Mouse (Mus musculus): ENCODE measurements around the gene Akt2. TPM values are rescaled to one million over a fixed set of nuclear protein-coding genes. Genes with fewer than 3 reads are reported as not detected.

The Akt2 gene
- total RNA-seq (2017), result 175 and 194 TPM in 2 replicates

DNA sequence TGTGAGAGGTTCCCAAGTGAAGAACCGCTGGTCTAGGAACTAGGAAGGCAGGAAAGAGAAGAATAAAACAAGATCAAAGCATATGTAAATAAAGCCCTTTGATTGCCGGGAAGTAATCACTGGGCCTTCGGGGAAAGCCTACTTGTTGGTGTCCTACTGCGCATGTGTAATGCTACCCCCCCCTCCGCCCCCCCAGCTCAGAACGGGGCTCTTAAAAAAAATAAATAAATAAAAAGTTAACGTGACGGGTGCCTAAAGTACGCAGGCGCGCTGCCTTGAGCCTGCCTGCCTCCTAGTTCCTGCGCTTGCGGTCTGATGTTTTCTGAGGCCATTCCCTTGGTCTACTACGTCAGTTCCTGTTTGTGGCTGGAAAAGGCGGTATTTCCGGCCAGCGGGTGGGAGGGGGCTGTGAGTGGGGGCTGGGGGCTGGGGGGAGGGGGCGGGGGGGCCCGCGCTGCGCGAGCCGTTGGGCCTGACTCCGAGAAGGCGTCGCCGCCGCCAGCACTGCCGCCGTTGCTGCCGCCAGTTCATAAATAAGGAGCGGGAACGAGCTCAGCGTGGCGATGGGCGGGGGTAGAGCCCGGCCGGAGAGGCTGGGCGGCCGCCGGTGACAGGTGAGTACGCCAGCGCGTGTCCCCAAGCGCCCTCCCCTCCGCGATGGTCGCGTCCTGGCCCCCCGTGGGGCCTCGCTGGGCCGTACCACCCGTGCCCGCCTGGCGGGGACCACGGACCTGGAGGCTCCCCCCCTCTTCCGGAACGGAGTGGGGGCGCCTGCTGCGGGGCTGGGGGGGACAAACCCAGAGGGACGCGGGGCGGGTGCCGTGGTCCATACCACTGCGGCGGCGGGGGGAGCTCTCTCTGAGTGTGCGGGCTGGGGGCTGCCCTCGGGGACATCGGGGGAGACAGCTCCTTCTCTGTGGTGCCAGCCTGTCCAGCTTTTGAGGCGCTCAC is at the start of gene Akt2:
TSS of gene Akt2 (plus strand) at position 287 of the 951 bp plus-strand sequence.
- ATAC-seq (ENCODE audit: extremely low read depth, insufficient number of reproducible peaks, low FRiP score, poor library complexity, severe bottlenecking), result peak; percentile 88

DNA sequence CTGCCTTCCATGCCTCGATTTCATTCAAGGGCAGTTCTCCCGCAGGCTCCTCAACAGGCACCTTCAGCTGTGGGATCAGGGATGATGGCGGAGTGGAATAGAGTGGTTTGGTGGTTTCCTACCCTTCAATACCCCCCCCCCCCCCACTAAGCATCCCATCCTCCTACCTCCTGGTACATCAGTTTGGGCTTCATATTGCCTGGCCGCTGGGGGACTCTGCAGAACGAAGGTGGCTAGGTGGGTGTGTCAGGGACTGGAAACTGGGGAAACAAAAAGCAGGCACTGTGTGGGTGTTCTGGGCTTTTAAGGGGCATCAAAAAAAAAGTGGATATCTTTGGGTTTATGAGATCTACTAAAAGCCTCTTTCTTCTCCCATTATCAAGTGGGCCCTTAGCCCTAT is 49.4 kb upstream of the Akt2 start:
- ATAC-seq (ENCODE audit: extremely low read depth, insufficient number of reproducible peaks, low FRiP score, poor library complexity, severe bottlenecking), result no peak

DNA sequence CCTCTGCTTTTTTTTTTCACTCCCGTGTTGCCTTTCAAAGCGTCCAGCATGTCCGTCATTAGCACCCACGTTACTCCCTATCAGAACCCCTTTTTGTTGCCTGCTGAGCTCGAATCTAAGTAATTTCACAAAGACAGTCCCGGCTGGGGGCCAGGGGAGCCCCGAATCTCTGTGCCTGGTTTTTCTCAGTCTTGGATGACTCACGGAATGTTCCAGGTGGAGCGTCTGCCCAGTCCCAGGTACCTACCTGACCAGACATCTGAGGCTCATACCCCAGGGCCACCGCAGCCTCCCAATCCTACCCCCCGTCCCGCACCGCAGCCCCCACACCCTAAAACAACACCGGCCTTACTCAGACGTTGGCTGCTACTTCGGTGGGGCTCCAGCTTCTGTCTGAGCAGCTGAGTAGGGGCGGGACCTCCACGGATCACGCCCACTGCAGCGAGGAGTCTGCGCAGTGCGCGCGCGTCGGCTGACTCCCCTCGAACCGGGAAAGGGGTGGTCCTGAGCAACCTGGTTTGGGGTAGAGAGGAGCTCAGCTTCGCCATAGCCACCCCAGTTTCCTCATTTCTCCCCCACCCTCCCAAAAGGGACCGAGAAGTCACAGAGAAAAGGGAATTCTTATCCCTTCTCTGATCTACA is 48.8 kb upstream of the Akt2 start:
- peak; percentile 49 for ATAC-seq (ENCODE audit: extremely low read depth, insufficient number of reproducible peaks, low FRiP score, poor library complexity, severe bottlenecking)

DNA sequence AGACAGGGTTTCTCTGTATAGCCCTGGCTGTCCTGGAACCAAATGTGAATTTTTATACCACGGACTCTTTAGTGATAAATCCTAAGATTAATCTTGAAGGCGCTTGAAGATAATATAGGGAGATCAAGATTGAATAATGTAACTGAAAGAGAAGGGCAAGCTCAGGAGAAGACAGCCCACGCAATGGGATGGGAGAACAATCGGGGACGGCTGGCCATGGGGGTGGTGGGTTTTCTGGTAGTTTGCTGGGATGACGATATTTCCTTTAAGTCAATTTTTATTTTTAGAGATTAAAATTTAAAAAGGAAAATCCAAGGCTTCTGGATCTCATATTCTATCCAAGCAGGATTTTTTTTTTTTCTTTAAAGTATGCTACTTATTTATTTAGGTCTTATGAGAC is 48.3 kb upstream of the Akt2 start:
- ATAC-seq (ENCODE audit: extremely low read depth, insufficient number of reproducible peaks, low FRiP score, poor library complexity, severe bottlenecking), result no peak

DNA sequence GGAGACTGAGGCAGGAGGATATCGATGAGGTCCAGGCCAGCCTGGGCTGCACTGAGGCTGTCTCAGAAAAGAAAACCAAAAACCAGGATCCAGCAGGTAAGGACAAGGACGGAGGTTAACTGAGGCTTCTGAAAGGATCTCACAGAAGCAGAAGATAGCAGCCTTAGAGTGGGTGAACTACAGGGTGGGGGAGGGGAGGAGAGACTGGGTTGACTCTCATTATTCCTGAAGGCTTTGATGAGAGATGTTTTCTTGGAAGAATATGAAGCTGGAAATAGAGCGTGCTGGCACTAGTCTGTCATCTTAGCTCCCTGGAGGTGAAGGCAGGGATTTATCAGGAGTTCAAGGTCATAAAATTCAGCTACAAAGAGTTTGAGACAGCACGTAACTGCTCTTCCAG is 47.5 kb upstream of the Akt2 start:
- ATAC-seq (ENCODE audit: extremely low read depth, insufficient number of reproducible peaks, low FRiP score, poor library complexity, severe bottlenecking), result no peak

DNA sequence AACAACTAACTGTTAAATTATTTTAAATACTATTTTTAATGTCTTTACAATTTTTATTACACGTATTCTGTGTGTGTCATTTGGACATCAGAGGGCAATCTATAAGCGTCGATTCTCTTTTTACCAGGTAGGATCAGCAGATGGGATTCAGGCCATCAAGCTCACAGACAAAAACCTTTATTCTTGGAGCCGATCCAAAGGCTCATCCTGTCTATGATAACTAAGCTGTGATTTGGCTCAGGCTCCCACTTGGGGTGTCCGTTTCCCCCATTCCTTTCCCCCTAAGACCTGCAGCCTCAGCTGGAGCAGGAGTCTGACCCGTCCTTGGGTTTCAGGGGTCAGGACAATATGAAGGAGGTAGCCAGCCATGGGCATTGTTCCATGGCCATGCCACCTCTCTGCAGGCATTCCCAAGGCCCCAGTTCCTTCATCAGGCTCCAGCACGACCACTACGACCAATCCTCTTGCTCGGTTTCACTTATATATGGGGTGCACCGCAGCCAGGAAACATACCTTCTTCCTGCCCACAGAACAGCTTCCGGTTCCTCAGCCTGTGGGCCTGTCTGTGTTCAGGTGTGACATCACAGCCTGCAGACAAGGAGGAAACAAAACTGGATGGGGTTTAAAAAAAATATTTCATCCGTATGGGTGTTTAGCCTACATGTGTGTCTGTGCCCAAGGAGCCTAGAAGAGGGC is 46.5 kb upstream of the Akt2 start:
- ATAC-seq (ENCODE audit: extremely low read depth, insufficient number of reproducible peaks, low FRiP score, poor library complexity, severe bottlenecking), result peak; percentile 84

DNA sequence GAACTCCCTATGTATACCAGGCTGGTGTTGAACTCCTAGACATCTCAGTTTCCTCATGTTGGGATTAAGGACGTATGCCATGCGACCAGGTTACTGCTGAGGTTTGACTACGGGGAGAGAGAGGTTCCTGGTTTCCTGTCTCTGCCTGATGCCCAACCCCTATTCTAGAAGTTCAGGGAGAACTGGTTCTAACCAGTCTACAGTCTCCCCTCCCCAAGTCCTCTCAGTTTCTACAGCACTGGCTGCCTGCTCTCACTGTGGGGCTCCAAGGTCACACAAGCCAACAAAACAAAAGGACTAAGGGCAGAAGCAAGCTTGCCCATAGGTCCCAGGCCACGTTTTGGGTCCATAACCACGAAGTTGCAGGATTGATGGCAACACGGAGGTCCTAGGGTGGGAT is 41.8 kb upstream of the Akt2 start:
- ATAC-seq (ENCODE audit: extremely low read depth, insufficient number of reproducible peaks, low FRiP score, poor library complexity, severe bottlenecking), result no peak

DNA sequence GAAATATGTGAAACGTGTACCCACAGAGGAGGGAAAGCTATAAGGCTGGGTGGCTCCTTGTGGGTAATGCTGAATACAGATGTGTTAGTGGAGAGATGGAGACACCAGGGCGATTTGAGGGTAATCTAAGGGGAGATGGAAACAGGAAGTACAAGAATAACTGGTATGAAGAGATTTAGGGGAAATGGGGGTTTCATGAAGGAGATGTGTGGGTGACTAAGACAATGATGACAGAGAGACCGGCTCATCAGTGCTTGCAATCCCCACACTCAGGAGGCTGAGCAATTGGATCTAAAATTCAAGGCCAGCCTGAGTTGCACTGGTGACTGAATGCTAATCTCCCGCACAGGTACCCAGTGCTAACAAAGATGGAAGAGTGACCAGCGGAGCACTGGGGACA is 39.3 kb upstream of the Akt2 start:
- no peak for ATAC-seq (ENCODE audit: extremely low read depth, insufficient number of reproducible peaks, low FRiP score, poor library complexity, severe bottlenecking)

DNA sequence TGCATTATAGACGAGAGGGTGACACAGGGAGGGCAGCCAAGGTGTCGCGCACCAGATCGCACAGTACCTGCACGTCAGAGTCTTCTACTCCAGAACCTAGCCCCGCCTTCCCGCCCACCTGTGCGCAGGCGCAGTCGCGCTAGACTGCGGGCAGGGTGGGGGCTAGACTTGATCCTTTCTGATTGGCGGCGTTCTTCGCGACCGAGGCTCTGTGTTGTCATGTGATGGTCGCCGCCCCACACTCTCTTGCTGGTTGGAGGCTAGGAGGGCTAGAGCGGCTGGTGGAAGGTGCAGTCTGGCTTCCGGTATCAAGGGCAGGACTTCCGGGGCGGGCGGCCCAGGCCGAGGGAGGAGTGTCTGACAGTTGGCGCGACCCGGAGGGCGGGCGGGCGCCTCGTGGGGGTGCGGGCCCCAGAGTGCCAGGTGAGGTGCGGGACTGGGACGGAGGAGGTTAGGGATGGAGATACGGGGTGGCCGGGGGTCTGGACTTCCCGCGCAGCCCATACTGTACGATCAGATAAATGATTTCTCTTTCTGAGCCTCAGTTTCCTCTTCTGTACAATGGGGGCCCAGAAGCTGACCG is 38.3 kb upstream of the Akt2 start, which contains the start of the genes Pld3 and 2310022A10Rik:
TSS of gene Pld3 (minus strand) at position 288 of the 583 bp plus-strand sequence.
TSS of gene 2310022A10Rik (plus strand) at position 303 of the 583 bp plus-strand sequence.
- ATAC-seq (ENCODE audit: extremely low read depth, insufficient number of reproducible peaks, low FRiP score, poor library complexity, severe bottlenecking), result peak; percentile 98

DNA sequence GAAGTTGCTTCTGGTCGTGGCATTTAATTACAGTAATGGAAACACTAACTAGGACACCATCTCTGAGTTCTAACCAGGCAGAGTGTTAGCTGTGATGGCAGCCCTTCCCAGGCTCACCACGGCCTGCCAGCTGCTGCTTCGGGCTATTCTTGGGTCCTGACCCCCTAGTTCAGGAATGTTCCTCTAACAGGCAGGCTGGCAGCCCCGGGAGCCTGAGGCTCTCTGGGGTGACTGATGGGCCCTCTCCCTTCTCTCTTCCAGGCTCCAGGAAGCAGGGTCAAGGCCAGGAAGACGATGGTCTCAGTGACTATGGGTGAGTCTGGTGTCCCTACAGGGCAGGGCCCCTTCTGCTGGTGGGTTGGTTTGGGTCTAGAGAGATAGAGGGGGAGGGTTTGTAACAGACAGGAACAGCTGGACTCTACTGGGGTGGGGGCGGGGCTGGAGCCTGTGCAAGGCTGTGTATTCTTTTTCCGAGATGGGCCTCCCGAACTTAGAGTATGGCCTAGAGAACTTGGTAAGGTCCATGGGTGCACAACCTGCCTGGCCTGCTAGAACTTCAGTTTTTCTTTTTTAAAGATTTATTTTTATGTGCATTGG is 31.0 kb upstream of the Akt2 start:
- ATAC-seq (ENCODE audit: extremely low read depth, insufficient number of reproducible peaks, low FRiP score, poor library complexity, severe bottlenecking), result no peak

DNA sequence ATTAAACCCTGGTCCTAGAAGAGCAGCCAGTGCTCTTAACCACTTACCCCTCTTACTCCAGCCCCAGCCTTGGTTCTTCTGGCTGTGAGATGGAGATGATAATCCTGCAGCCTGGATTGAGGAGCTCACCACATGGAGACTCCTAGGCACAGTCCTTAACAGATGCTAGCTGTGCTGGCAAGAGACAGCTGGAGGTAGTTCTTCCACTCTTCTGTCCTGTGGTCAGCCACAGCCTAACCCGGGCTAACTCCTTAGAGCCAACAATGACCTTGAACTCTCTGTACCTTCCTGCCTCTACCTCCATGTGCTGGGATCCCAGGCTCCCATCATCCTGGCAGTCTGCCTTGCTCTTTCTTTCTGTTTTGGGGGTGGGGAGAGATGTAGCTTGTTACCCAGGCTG is 30.4 kb upstream of the Akt2 start:
- no peak for ATAC-seq (ENCODE audit: extremely low read depth, insufficient number of reproducible peaks, low FRiP score, poor library complexity, severe bottlenecking)

DNA sequence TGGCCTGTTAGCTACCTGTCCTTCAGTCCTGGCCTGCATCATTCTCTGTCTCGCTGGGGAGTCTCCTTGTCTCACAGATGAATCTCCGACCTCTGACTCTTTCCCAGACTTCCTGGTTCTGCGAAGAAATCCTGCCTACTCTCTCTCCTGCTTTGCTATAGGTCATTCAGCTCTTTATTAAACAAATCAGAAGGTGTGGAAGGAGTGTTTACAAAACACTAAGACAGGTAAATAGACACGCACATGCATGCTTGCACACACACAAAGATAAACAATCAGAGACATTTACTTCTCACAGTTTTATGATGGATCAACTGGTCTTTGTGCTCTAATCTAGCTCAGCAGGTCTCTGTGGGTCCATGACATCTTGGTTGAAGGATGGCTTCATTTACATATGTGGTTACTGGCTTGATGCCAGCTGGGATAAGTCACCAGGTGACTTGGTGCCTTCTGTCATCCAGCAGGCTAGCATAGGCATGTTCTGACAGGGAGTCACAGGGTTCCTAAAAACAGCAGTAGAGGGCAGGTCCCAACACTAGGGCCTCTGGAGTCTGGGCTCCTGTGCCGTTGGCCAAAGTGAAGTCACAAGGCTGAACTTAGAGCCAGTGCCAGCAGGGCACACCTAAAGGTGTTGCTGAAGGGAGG is 21.6 kb upstream of the Akt2 start:
- no peak for ATAC-seq (ENCODE audit: extremely low read depth, insufficient number of reproducible peaks, low FRiP score, poor library complexity, severe bottlenecking)

DNA sequence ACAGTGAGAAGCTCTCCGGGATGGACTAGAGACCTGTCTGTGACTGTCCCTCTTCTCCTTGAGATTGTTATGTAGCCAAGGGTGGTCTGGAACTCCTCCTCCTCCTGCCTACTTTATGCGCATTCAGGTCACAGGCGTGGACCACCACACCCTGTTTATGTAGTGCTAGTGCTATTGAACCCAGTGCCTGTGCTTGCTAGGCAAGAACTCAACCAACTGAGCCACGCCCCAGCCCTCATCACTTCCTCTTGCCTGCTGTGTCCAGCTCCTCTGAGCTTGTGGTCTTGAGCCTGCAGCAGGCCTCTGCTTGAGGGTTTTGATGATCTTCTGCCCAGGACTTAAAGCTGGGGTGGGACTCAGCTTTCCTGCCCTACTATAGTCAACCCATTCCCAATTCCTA is 19.2 kb upstream of the Akt2 start:
- ATAC-seq (ENCODE audit: extremely low read depth, insufficient number of reproducible peaks, low FRiP score, poor library complexity, severe bottlenecking), result no peak

DNA sequence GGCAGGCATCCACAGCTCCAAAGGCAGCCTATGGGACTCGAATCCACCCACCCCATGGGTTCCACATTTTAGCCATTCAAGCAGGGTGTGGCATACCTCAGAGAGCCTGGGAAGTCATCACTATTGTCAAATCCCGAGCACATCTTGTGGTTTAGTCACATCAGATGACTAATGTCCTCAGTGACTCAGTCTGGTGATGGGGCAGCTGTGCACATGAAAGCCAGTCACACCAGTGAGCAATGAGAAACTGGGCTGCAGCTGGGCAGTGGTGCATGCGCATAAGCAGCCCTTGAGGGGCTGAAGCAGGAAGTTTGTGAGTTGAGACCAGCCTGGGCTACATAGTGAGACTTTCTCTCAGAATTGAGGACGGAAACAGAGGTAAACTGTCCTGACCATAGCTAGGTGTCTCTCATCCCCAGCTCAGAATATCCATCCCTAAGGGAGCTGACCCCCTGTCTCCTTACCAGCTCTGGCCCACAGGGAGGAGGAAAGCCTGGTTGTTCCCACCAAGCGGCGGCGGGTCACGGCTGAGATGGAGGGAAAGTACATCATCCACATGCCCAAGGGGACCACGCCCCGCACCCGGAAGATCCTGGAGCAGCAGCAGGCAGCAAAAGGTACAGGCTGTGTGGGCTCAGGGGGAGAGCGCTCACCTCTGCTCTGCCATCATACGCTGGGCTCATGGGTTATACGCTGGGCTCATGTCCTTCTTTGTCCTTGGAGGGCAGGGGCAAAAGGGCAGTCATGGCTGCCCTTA is 17.1 kb upstream of the Akt2 start:
- ATAC-seq (ENCODE audit: extremely low read depth, insufficient number of reproducible peaks, low FRiP score, poor library complexity, severe bottlenecking), result peak; percentile 7; the same call in 1 of the 2 replicates

DNA sequence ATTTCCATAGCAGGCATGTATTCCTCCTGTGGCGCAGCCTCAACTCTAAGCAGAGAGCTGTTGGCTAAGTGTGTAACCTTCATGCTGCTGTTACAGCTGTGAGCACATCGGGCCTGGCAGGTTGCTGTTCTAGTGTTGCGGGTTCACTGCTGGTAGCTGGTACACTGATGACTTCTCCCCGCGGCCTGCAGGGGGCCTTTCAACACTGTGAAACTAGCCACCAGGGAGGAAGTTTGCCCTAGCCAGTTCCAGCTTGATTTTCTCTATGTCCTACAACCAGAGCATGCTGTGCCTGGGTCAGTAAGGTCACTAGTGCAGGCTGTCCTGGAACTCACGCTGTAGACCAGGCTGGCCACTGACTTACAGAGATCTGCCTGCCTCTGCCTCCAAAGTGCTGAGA is 14.4 kb upstream of the Akt2 start:
- peak; percentile 73 for ATAC-seq (ENCODE audit: extremely low read depth, insufficient number of reproducible peaks, low FRiP score, poor library complexity, severe bottlenecking)

DNA sequence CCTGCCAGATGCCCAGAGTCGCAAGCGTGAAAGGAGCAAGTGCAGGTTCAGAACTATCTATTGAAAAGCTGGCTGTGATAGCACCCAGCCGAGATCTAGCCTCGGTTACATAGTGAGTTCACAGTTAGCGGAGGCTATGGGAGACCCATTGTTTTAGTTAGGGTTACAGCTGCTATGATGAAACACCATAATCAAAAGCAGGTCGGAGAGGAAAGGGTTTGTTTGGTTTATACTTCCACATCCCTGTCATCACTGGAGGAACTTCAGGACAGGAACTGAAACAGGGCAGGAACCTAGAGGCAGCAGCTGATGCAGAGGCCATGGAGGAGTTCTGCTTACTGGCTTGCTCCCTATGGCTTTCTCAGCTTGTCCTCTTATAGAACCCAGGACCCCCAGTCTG is 13.8 kb upstream of the Akt2 start:
- no peak for ATAC-seq (ENCODE audit: extremely low read depth, insufficient number of reproducible peaks, low FRiP score, poor library complexity, severe bottlenecking)

DNA sequence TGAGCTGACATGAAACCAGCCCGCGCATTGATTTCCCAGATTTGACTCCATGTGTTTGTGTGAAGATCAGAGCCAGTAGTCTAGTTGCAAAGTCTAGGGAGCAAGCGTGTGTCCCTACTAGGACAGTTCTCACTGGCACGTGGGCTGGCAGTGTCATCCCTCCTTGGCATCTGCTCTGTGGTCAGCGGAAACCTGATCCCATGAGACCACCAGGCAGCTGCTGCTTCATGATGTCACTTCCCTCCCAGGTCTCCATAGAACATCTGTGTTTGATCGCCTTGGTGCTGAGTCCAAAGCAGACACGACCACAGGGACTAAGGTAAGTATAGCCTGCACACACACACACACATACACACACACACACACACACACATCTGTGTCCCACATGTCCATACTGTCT is 12.9 kb upstream of the Akt2 start:
- no peak for ATAC-seq (ENCODE audit: extremely low read depth, insufficient number of reproducible peaks, low FRiP score, poor library complexity, severe bottlenecking)
